Mouse (Mus musculus): Measurements from ENCODE around the gene Mrc2.

- TF ChIP-seq CTCF (conservative IDR thresholded peaks at IDR 0.05; ENCODE audit: insufficient read depth, insufficient read length, low read depth, low read length), result no peak
- no peak for TF ChIP-seq POLR2A (IDR thresholded peaks at IDR 0.05; ENCODE audit: low read depth, low read length)
These were observed 34.7 kb downstream of the Mrc2 start for GRCm38 (mm10) chr11:105327101-105327500.
